Mouse (Mus musculus) layer of hippocampus, adult 2 months (tissue): ENCODE data around the gene Tmco4. TPM values are rescaled to one million over a fixed set of nuclear protein-coding genes. Genes with fewer than 3 reads are reported as not detected.

Source experiments
- DNase-seq, 2 experiments: peaks; one replicate each; pipeline ENCODE4 v3.0.0; 2022; ENCODE audit warnings: low spot score in 2 of 2
- H3K27ac ChIP-seq: fragments of 200-600 bp; 2 replicates; pipeline ENCODE4 v1.8.1; 2022
- H3K4me3 ChIP-seq: fragments of 200-600 bp; 2 replicates; pipeline ENCODE4 v1.8.1; 2022; ENCODE audit warnings: mild to moderate bottlenecking
- CTCF ChIP-seq: fragments of 200-600 bp; conservative IDR thresholded peaks from 2 replicates; pipeline ENCODE4 v1.8.1; 2022; ENCODE audit warnings: antibody characterized with exemption, mild to moderate bottlenecking, moderate library complexity
- total RNA-seq, 2 experiments: library from RNA; stranded (reverse); gene quantifications; 2 replicates each; pipeline ENCODE4 v1.2.3; 2021

The Tmco4 gene
- total RNA-seq, 2 experiments from 2014 or later: 1.6 to 4.2 TPM

- Histone ChIP-seq H3K4me3 (no peak overlapping the region), H3K27ac (peak overlapping the region; percentile 86)
- no peak for TF ChIP-seq CTCF
- no peak for DNase-seq
Observed at GRCm38 (mm10) chr4:139082790-139083564, 110.3 kb downstream of the Tmco4 start.

GRCm38 (mm10) chr4:139085337-139085736 is 112.6 kb downstream of the Tmco4 start:
- Histone ChIP-seq H3K4me3 (no peak overlapping the region), H3K27ac (no peak overlapping the region)
- no peak for DNase-seq
- TF ChIP-seq CTCF: no peak

- peak; percentile 84 to 90 for DNase-seq
- no peak overlapping the region for H3K4me3 ChIP-seq
- H3K27ac ChIP-seq: no peak overlapping the region
- peak; percentile 96 for TF ChIP-seq CTCF
Observed at GRCm38 (mm10) chr4:139086037-139086436, 113.3 kb downstream of the Tmco4 start.

GRCm38 (mm10) chr4:139086984-139087383 is 114.3 kb downstream of the Tmco4 start:
- Histone ChIP-seq H3K27ac (no peak overlapping the region), H3K4me3 (no peak overlapping the region)
- no peak for DNase-seq
- TF ChIP-seq CTCF: no peak

GRCm38 (mm10) chr4:139088982-139089671 is 116.4 kb downstream of the Tmco4 start:
- Histone ChIP-seq H3K4me3 (no peak overlapping the region), H3K27ac (no peak overlapping the region)
- no peak for TF ChIP-seq CTCF

GRCm38 (mm10) chr4:139090303-139090940 is 117.7 kb downstream of the Tmco4 start:
- Histone ChIP-seq H3K4me3 (no peak overlapping the region), H3K27ac (no peak overlapping the region)
- no peak for TF ChIP-seq CTCF
- no peak for DNase-seq

More at GRCm38 (mm10) chr4:139088982-139089671, 116.4 kb downstream of the Tmco4 start:
- DNase-seq: no peak

- Histone ChIP-seq H3K27ac (peak overlapping the region; percentile 80), H3K4me3 (0 out of 2 replicates have a peak overlapping the region, but pooled peaks have one; percentile 65)
- no peak for TF ChIP-seq CTCF
- DNase-seq: no peak
Observed at GRCm38 (mm10) chr4:139091066-139091465, 118.4 kb downstream of the Tmco4 start.

GRCm38 (mm10) chr4:139091478-139092355 is 119.0 kb downstream of the Tmco4 start:
- DNase-seq: no peak
- H3K27ac ChIP-seq: peak overlapping the region; percentile 80
- H3K4me3 ChIP-seq: peak overlapping the region; percentile 65
- TF ChIP-seq CTCF: no peak

GRCm38 (mm10) chr4:139092356-139093195 is 119.9 kb downstream of the Tmco4 start, which contains the start of gene Nbl1:
TSS of gene Nbl1 (minus strand) at chr4:139092993.
- H3K4me3 ChIP-seq: peak within 1 kb of the TSS; percentile 65
- no peak for TF ChIP-seq CTCF
- no peak for DNase-seq
- peak within 1 kb of the TSS; percentile 80; the same call in 1 of the 2 replicates for H3K27ac ChIP-seq

- peak overlapping the region; percentile 65 for H3K4me3 ChIP-seq
- peak overlapping the region; percentile 55; the same call in 1 of the 2 replicates for H3K27ac ChIP-seq
- TF ChIP-seq CTCF: no peak
- DNase-seq: no peak
Observed at GRCm38 (mm10) chr4:139093196-139093530, 120.5 kb downstream of the Tmco4 start.

GRCm38 (mm10) chr4:139095406-139095805 is 122.7 kb downstream of the Tmco4 start:
- DNase-seq: no peak
- H3K27ac ChIP-seq: no peak overlapping the region
- H3K4me3 ChIP-seq: no peak overlapping the region
- no peak for TF ChIP-seq CTCF
